Mouse (Mus musculus) retina, adult 2 months (tissue): ENCODE results near the gene Hdgf.
A peak's percentile ranks its signal among the peaks of the same experiment; 100 is the strongest.

Source experiments
- DNase-seq: peaks from one replicate; pipeline ENCODE4 v3.0.0-alpha.2; 2012; ENCODE audit warnings: low read depth, low spot score

Hdgf gene

GRCm38 (mm10) chr3:87909874-87910273 lies 3.8 kb downstream of the Hdgf start:
- no peak for DNase-seq

- DNase-seq: peak; percentile 57
These were observed 4.5 kb downstream of the Hdgf start for GRCm38 (mm10) chr3:87910573-87911141.

GRCm38 (mm10) chr3:87913491-87913890 lies 7.4 kb downstream of the Hdgf start:
- no peak for DNase-seq

- no peak for DNase-seq
These were observed 7.8 kb downstream of the Hdgf start for GRCm38 (mm10) chr3:87913891-87914290.

GRCm38 (mm10) chr3:87916990-87917389 lies 10.9 kb downstream of the Hdgf start:
- DNase-seq: no peak

GRCm38 (mm10) chr3:87918551-87918950 lies 12.4 kb downstream of the Hdgf start:
- no peak for DNase-seq

GRCm38 (mm10) chr3:87919336-87920108 lies 13.4 kb downstream of the Hdgf start, which contains the start of gene Mrpl24:
TSS of gene Mrpl24 (plus strand) at chr3:87919506.
- DNase-seq: peak; percentile 80

GRCm38 (mm10) chr3:87920270-87920943 lies 14.3 kb downstream of the Hdgf start:
- DNase-seq: no peak

GRCm38 (mm10) chr3:87924996-87925395 lies 18.9 kb downstream of the Hdgf start:
- no peak for DNase-seq

- no peak for DNase-seq
These were observed 21.3 kb downstream of the Hdgf start for GRCm38 (mm10) chr3:87927452-87927851.

GRCm38 (mm10) chr3:87929341-87930077 lies 23.4 kb downstream of the Hdgf start:
- no peak for DNase-seq

- peak; percentile 94 for DNase-seq
These were observed 24.1 kb downstream of the Hdgf start, which contains the start of the genes Isg20l2 and Rrnad1 for GRCm38 (mm10) chr3:87930078-87930795. TSS of gene Isg20l2 (plus strand) at chr3:87930314. TSS of gene Rrnad1 (minus strand) at chr3:87930717.

GRCm38 (mm10) chr3:87934026-87934425 lies 27.9 kb downstream of the Hdgf start:
- no peak for DNase-seq

GRCm38 (mm10) chr3:87934501-87934900 lies 28.4 kb downstream of the Hdgf start:
- DNase-seq: no peak

GRCm38 (mm10) chr3:87935201-87935600 lies 29.1 kb downstream of the Hdgf start:
- DNase-seq: no peak

GRCm38 (mm10) chr3:87935776-87936175 lies 29.7 kb downstream of the Hdgf start:
- DNase-seq: peak; percentile 25

- DNase-seq: no peak
These were observed 34.5 kb downstream of the Hdgf start for GRCm38 (mm10) chr3:87940611-87941010.

- DNase-seq: no peak
These were observed 36.4 kb downstream of the Hdgf start for GRCm38 (mm10) chr3:87942471-87942870.

- no peak for DNase-seq
These were observed 37.5 kb downstream of the Hdgf start for GRCm38 (mm10) chr3:87943586-87943985.

- no peak for DNase-seq
These were observed 38.9 kb downstream of the Hdgf start for GRCm38 (mm10) chr3:87944838-87945600.
